Comparison of ENCODE assay signal across 9 mouse cellular contexts in genomic region chr2:25228431-25228889, GRCm38 (mm10). TPM values are rescaled to one million over a fixed set of nuclear protein-coding genes. Genes with fewer than 3 reads are reported as not detected.
DNase-seq lines count a peak whose midpoint lies in the region; ATAC-seq lines count a peak whose summit lies in the region.
"Had no signal": no experiment of that assay in that cellular context is flagged by ENCODE, and none has a peak within 500 bp of the region (broad histone marks: within the 10 kb centered on the region; RNA-seq: fewer than 3 reads in every experiment).

No protein-coding gene starts in this region.

- DNase-seq in CD4-positive helper T cell, adult 2 months (ENCODE audit: low read depth, low spot score) = peak; percentile 91
- DNase-seq in brain, embryonic 18.5 days (ENCODE audit: low read depth, low spot score) = peak; percentile 60
- DNase-seq in kidney, postnatal 10 days = peak; percentile 92
- DNase-seq in liver, embryonic 13.5 days = peak; percentile 79
- DNase-seq in neural tube, embryonic 10.5 days (ENCODE audit: extremely low spot score, low spot score) = peak; percentile 81

- peak overlapping the region; percentile 69 for H3K27ac ChIP-seq in heart, embryonic 13.5 days (replicated peaks)
- peak overlapping the region; percentile 80 for H3K27ac ChIP-seq in liver, embryonic 13.5 days
- H3K27ac ChIP-seq in stomach, embryonic 16.5 days (ENCODE audit: low read length) = peak overlapping the region; percentile 72

- no peaks in the 10 kb centered on the region for H3K9me3 ChIP-seq in heart, embryonic 13.5 days
- H3K9me3 ChIP-seq in liver, embryonic 13.5 days (replicated peaks) = no peaks in the 10 kb centered on the region
- no peaks in the 10 kb centered on the region for H3K9me3 ChIP-seq in stomach, embryonic 16.5 days (replicated peaks; ENCODE audit: control insufficient read depth, low read length)

- H3K4me3 ChIP-seq in heart, embryonic 13.5 days = peak overlapping the region; percentile 40
- peak overlapping the region; percentile 44 for H3K4me3 ChIP-seq in liver, embryonic 13.5 days (replicated peaks)
- peak overlapping the region; percentile 30 for H3K4me3 ChIP-seq in stomach, embryonic 16.5 days (replicated peaks; ENCODE audit: low read length)

- H3K9ac ChIP-seq in heart, embryonic 13.5 days = peak overlapping the region; percentile 48; the same call in 1 of the 2 replicates
- peak overlapping the region; percentile 59 for H3K9ac ChIP-seq in liver, embryonic 13.5 days
- peak overlapping the region; percentile 64 for H3K9ac ChIP-seq in stomach, embryonic 16.5 days (ENCODE audit: low read length)

- WGBS in heart, embryonic 13.5 days = under 1% methylated on average over 7 of the region's 7 CpGs
- 0% methylated on average over 7 of the region's 7 CpGs for WGBS in liver, embryonic 13.5 days (ENCODE audit: insufficient replicate concordance)
- 2% methylated on average over 7 of the region's 7 CpGs for WGBS in stomach, embryonic 16.5 days

- peaks cover 45% of the 10 kb centered on the region for H3K27me3 ChIP-seq in heart, embryonic 13.5 days (replicated peaks)
- H3K27me3 ChIP-seq in liver, embryonic 13.5 days = no peaks in the 10 kb centered on the region
- H3K27me3 ChIP-seq in stomach, embryonic 16.5 days (ENCODE audit: control insufficient read depth, insufficient read depth, low read length) = no peaks in the 10 kb centered on the region; the same call in 1 of the 2 replicates

- peak; percentile 53 for ATAC-seq in erythroid progenitor cell, adult 5-6 weeks (replicated peaks; ENCODE audit: low FRiP score, poor library complexity, severe bottlenecking)
- no peak for ATAC-seq in heart, embryonic 13.5 days (ENCODE audit: extremely low read depth, insufficient number of reproducible peaks, low FRiP score, low TSS enrichment)
- ATAC-seq in liver, embryonic 13.5 days (ENCODE audit: low read depth) = peak; percentile 10
- 0 out of 2 replicates have a peak, but pooled peaks have one; percentile 5 for ATAC-seq in stomach, embryonic 16.5 days (ENCODE audit: insufficient read depth, low FRiP score)

- peaks cover 20% of the 10 kb centered on the region for H3K4me1 ChIP-seq in heart, embryonic 13.5 days
- peaks cover 36% of the 10 kb centered on the region for H3K4me1 ChIP-seq in liver, embryonic 13.5 days (replicated peaks)
- H3K4me1 ChIP-seq in stomach, embryonic 16.5 days (ENCODE audit: control insufficient read depth, insufficient read depth, low read length) = peaks cover 20% of the 10 kb centered on the region

- peak overlapping the region; percentile 65 for H3K4me2 ChIP-seq in heart, embryonic 13.5 days
- H3K4me2 ChIP-seq in liver, embryonic 13.5 days = peak overlapping the region; percentile 57
- peak overlapping the region; percentile 49 for H3K4me2 ChIP-seq in stomach, embryonic 16.5 days (ENCODE audit: low read depth, low read length)

- H3K36me3 ChIP-seq in heart, embryonic 13.5 days = peaks cover 1% of the 10 kb centered on the region; the same call in 1 of the 2 replicates
- H3K36me3 ChIP-seq in liver, embryonic 13.5 days = peaks cover 5% of the 10 kb centered on the region
- H3K36me3 ChIP-seq in stomach, embryonic 16.5 days (ENCODE audit: control insufficient read depth, insufficient read depth, low read length) = no peaks in the 10 kb centered on the region

RNA-seq across cellular contexts. Expression of gene Tubb4b, which starts 4.0 kb away (rescaled TPM):
- 940 and 950 TPM in 2 replicates for total RNA-seq in erythroid progenitor cell, adult 5-6 weeks (2015; ENCODE audit: low replicate concordance)
- 826 and 920 TPM in 2 replicates for total RNA-seq in erythroid progenitor cell, adult 5-6 weeks (2017; ENCODE audit: low replicate concordance)
- 402 and 437 TPM in 2 replicates for polyA plus RNA-seq in heart, embryonic 13.5 days (2015; fragmentation: Nextera tagmentation; extraction: Ambion mirVana)
- 835 and 850 TPM in 2 replicates for polyA plus RNA-seq in liver, embryonic 13.5 days (2015; fragmentation: Nextera tagmentation; extraction: Ambion mirVana)
- polyA plus RNA-seq in stomach, embryonic 16.5 days (2015; fragmentation: Nextera tagmentation; extraction: Ambion mirVana) = 631 and 720 TPM in 2 replicates

RNA-seq across cellular contexts. Expression of gene Slc34a3, which starts 5.7 kb away (rescaled TPM):
- not detected in 2 replicates for total RNA-seq in erythroid progenitor cell, adult 5-6 weeks (2015; ENCODE audit: low replicate concordance)
- not detected in 2 replicates for total RNA-seq in erythroid progenitor cell, adult 5-6 weeks (2017; ENCODE audit: low replicate concordance)
- polyA plus RNA-seq in heart, embryonic 13.5 days (2015; fragmentation: Nextera tagmentation; extraction: Ambion mirVana) = not detected in 2 replicates
- not detected in 2 replicates for polyA plus RNA-seq in liver, embryonic 13.5 days (2015; fragmentation: Nextera tagmentation; extraction: Ambion mirVana)
- 0.71 and 1.1 TPM in 2 replicates for polyA plus RNA-seq in stomach, embryonic 16.5 days (2015; fragmentation: Nextera tagmentation; extraction: Ambion mirVana)
- polyA plus RNA-seq: gonadal fat pad, adult 2 months had no signal

RNA-seq across cellular contexts. Expression of gene Rnf224, which starts 8.1 kb away (rescaled TPM):
- not detected in 2 replicates for total RNA-seq in erythroid progenitor cell, adult 5-6 weeks (2015; ENCODE audit: low replicate concordance)
- total RNA-seq in erythroid progenitor cell, adult 5-6 weeks (2017; ENCODE audit: low replicate concordance) = not detected in 2 replicates
- not detected in 2 replicates for polyA plus RNA-seq in heart, embryonic 13.5 days (2015; fragmentation: Nextera tagmentation; extraction: Ambion mirVana)
- polyA plus RNA-seq in liver, embryonic 13.5 days (2015; fragmentation: Nextera tagmentation; extraction: Ambion mirVana) = not detected in 2 replicates
- 0.23 and 0.64 TPM in 2 replicates for polyA plus RNA-seq in stomach, embryonic 16.5 days (2015; fragmentation: Nextera tagmentation; extraction: Ambion mirVana)

RNA-seq across cellular contexts. Expression of gene Fam166a, which starts 9.9 kb away (rescaled TPM):
- not detected in 2 replicates for total RNA-seq in erythroid progenitor cell, adult 5-6 weeks (2015; ENCODE audit: low replicate concordance)
- not detected in 2 replicates for total RNA-seq in erythroid progenitor cell, adult 5-6 weeks (2017; ENCODE audit: low replicate concordance)
- polyA plus RNA-seq in heart, embryonic 13.5 days (2015; fragmentation: Nextera tagmentation; extraction: Ambion mirVana) = not detected in 2 replicates
- polyA plus RNA-seq in liver, embryonic 13.5 days (2015; fragmentation: Nextera tagmentation; extraction: Ambion mirVana) = not detected in 2 replicates
- polyA plus RNA-seq in stomach, embryonic 16.5 days (2015; fragmentation: Nextera tagmentation; extraction: Ambion mirVana) = not detected in 2 replicates

RNA-seq across cellular contexts. Expression of gene Rnf208, which starts 13.6 kb away (rescaled TPM):
- total RNA-seq in erythroid progenitor cell, adult 5-6 weeks (2015; ENCODE audit: low replicate concordance) = not detected in 2 replicates
- total RNA-seq in erythroid progenitor cell, adult 5-6 weeks (2017; ENCODE audit: low replicate concordance) = not detected in 2 replicates
- polyA plus RNA-seq in heart, embryonic 13.5 days (2015; fragmentation: Nextera tagmentation; extraction: Ambion mirVana) = 6.6 and 7.2 TPM in 2 replicates
- 0.60 and 0.74 TPM in 2 replicates for polyA plus RNA-seq in liver, embryonic 13.5 days (2015; fragmentation: Nextera tagmentation; extraction: Ambion mirVana)
- 11.3 and 14.2 TPM in 2 replicates for polyA plus RNA-seq in stomach, embryonic 16.5 days (2015; fragmentation: Nextera tagmentation; extraction: Ambion mirVana)
